Mouse (Mus musculus): ENCODE measurements at regions not wholly inside any gene's neighbourhood (a gene's known extent, or its start where the extent isn't known, plus 50 kb on each side); places are given as distances from the start of the nearest gene placed in this dataset.

DNA sequence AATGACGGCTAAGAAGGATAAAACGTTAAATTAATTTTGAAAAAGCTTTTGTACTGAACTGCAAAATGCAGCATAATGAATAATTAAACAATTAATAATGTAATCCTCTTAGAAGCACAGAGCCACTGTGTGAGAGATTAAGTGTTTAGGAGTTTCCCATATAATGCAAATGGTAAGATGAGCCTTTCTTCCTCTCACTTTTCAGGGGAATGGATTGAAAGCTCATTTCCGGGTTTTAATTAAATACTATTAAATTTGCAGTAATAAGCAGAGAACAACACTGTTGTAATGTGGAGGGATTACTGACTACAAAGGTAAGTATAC is 1077.5 kb downstream of the Diaph3 start:
- no peak for TF ChIP-seq POLR2A (IDR thresholded peaks at IDR 0.05; ENCODE audit: insufficient read length, low read depth)
- no peak for TF ChIP-seq MYOG (IDR thresholded peaks at IDR 0.05; ENCODE audit: control insufficient read depth in 1 of 3, insufficient read depth in 1 of 3, insufficient read length in 2 of 3, low read depth in 2 of 3)
- no peak for TF ChIP-seq POLR2AphosphoS2 (IDR thresholded peaks at IDR 0.05; ENCODE audit: insufficient read length, low read depth)
- TF ChIP-seq TCF12 (IDR thresholded peaks at IDR 0.05; ENCODE audit: insufficient read depth, poor library complexity, severe bottlenecking): no peak
- no peak for TF ChIP-seq CEBPB (IDR thresholded peaks at IDR 0.05; ENCODE audit: insufficient read depth, poor library complexity, severe bottlenecking)
- TF ChIP-seq MAX (IDR thresholded peaks at IDR 0.05; ENCODE audit: low read depth): no peak

Data from myocyte (in vitro differentiated cells).